Mouse (Mus musculus) ES-E14 (cell line): ENCODE results near the gene Polr2j. TPM values are rescaled to one million over a fixed set of nuclear protein-coding genes. Genes with fewer than 3 reads are reported as not detected.
"Not testable (repeated sequence)": the region's sequence is repeated elsewhere in the genome, so short reads cannot be mapped to it uniquely, and the experiment has no call there.

Experiments used
- DNase-seq: peaks from one replicate; pipeline ENCODE4 v3.0.0-alpha.2; 2013; ENCODE audit warnings: low read depth, low spot score
- H3K27ac ChIP-seq: 2 replicates; pipeline ENCODE4 v1.5.1; 2012; ENCODE audit warnings: low read depth, mild to moderate bottlenecking, low read length, moderate library complexity, mixed read lengths; ENCODE audit not compliant: poor library complexity, insufficient read depth, severe bottlenecking
- H3K36me3 ChIP-seq: 2 replicates; pipeline ENCODE4 v1.6.1; 2012; ENCODE audit warnings: mild to moderate bottlenecking, low read length, moderate library complexity, mixed read lengths; ENCODE audit not compliant: control insufficient read depth, poor library complexity, insufficient read depth, severe bottlenecking
- H3K4me1 ChIP-seq, 2 experiments: fragments of 150-350 bp in 1 of 2; sonication (generic) in 1 of 2; 2 replicates each; pipeline ENCODE4 v1.6.1; 2012; ENCODE audit warnings: low read length in 2 of 2, mild to moderate bottlenecking in 1 of 2, mixed read lengths in 1 of 2; ENCODE audit not compliant: control insufficient read depth in 2 of 2, insufficient read depth in 2 of 2, poor library complexity in 1 of 2
- H3K4me3 ChIP-seq, 2 experiments: fragments of 150-350 bp in 1 of 2; sonication (generic) in 1 of 2; 2 replicates each; pipeline ENCODE4 v1.5.1; 2012; ENCODE audit warnings: low read length in 2 of 2, low read depth in 1 of 2, mild to moderate bottlenecking in 1 of 2, mixed read lengths in 1 of 2; ENCODE audit not compliant: insufficient read depth in 1 of 2, poor library complexity in 1 of 2, severe bottlenecking in 1 of 2
- H3K9ac ChIP-seq: 2 replicates; pipeline ENCODE4 v1.6.1; 2012; ENCODE audit warnings: low read depth, mild to moderate bottlenecking, low read length, mixed read lengths; ENCODE audit not compliant: poor library complexity, insufficient read depth, severe bottlenecking
- H3K9me3 ChIP-seq: fragments of 150-350 bp; sonication (generic); 2 replicates; pipeline ENCODE4 v1.6.1; 2012; ENCODE audit warnings: low read depth, mild to moderate bottlenecking, low read length; ENCODE audit not compliant: control insufficient read depth, insufficient read depth
- CHD2 ChIP-seq: IDR thresholded peaks from 2 replicates; pipeline ENCODE4 v1.6.1; 2014; ENCODE audit warnings: mild to moderate bottlenecking, low read depth, low read length, inconsistent platforms
- HCFC1 ChIP-seq: IDR thresholded peaks from 2 replicates; pipeline ENCODE4 v1.6.1; 2012; ENCODE audit warnings: low read length, inconsistent platforms, borderline replicate concordance; ENCODE audit not compliant: insufficient read depth
- MAFK ChIP-seq: IDR thresholded peaks from 2 replicates; pipeline ENCODE4 v1.6.1; 2014; ENCODE audit warnings: mild to moderate bottlenecking, low read depth, low read length, inconsistent platforms; ENCODE audit not compliant: insufficient read depth
- ZNF384 ChIP-seq: IDR thresholded peaks from 2 replicates; pipeline ENCODE4 v1.6.1; 2012; ENCODE audit warnings: low read depth, low read length, inconsistent platforms
- in situ Hi-C, 2 experiments: fragments of 600-800 bp; cut with MboI; formaldehyde crosslinking; loops; one replicate each; pipeline ENCODE4 v1.15.1; 2025; ENCODE audit warnings: low sequenced_read_pairs in 2 of 2, inconsistent platforms in 1 of 2; ENCODE audit not compliant: unreplicated experiment in 2 of 2
- total RNA-seq: library from RNA; depleted of rRNA; stranded (reverse); fragments of 300-350 nt; gene quantifications from 2 replicates; pipeline ENCODE4 v1.2.3, GENCODE M21; 2012

The Polr2j gene
- total RNA-seq, 1 experiment = 195 TPM

GRCm38 (mm10) chr5:136102099-136102820 is 14.2 kb upstream of the Polr2j start:
- in situ Hi-C loops = no loop called here

GRCm38 (mm10) chr5:136104511-136104910 is 11.9 kb upstream of the Polr2j start:
- Histone ChIP-seq H3K27ac (no peak overlapping the region), H3K9ac (no peak overlapping the region), H3K9me3 (no peaks in the 10 kb centered on the region), H3K4me3 (no peak overlapping the region), H3K36me3 (no peaks in the 10 kb centered on the region), H3K4me1 (peaks cover 0 to 37% of the 10 kb centered on the region in 2 experiments; a peak in 2 of 4 replicates)
- peak; percentile 58; the same call in 1 of the 2 replicates for TF ChIP-seq HCFC1
- no peak for TF ChIP-seq MAFK
- TF ChIP-seq ZNF384 = 0 out of 2 replicates have a peak, but pooled peaks have one; percentile 26
- in situ Hi-C loops = no loop called here
- peak; percentile 94 for DNase-seq

More at GRCm38 (mm10) chr5:136102099-136102820, 14.2 kb upstream of the Polr2j start:
- Histone ChIP-seq H3K36me3 (no peaks in the 10 kb centered on the region), H3K4me3 (peak overlapping the region; percentile 8 to 56; a peak in 3 of 4 replicates), H3K27ac (no peak overlapping the region), H3K4me1 (peaks cover 0 to 34% of the 10 kb centered on the region in 2 experiments; a peak in 3 of 4 replicates), H3K9me3 (no peaks in the 10 kb centered on the region), H3K9ac (peak overlapping the region; percentile 73)
- TF ChIP-seq ZNF384 = peak; percentile 26; the same call in 1 of the 2 replicates
- TF ChIP-seq MAFK = peak; percentile 75; the same call in 1 of the 2 replicates
- TF ChIP-seq CHD2 = no peak
- TF ChIP-seq HCFC1 = peak; percentile 43; the same call in 1 of the 2 replicates
- DNase-seq = peak; percentile 79

DNA sequence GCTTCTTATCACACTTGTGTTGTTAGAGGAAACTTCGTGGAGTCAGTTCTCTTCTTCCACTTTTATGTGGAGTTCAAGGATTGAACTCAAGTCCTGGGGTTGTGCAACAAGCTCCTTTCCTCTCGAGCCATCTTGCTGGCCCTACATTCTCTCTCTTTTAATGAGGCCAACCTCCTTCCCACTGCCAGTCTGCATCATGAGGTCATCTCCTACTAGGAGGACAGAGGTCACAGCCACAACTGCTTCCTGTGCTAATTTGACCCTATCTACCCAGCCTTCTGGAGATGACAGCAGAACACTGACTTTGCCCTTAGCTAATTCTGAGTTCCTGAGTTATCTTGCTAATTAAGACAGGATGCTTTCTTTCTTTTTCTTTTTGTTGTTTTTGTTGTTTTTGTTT is 7.9 kb upstream of the Polr2j start:
- Histone ChIP-seq H3K4me1 (peaks cover 3 to 22% of the 10 kb centered on the region in 2 experiments; a peak in 2 of 4 replicates), H3K4me3 (no peak overlapping the region), H3K36me3 (no peaks in the 10 kb centered on the region), H3K27ac (no peak overlapping the region), H3K9ac (no peak overlapping the region), H3K9me3 (no peaks in the 10 kb centered on the region)
- in situ Hi-C loops = no loop called here
- no peak for DNase-seq
- no peak for TF ChIP-seq ZNF384

DNA sequence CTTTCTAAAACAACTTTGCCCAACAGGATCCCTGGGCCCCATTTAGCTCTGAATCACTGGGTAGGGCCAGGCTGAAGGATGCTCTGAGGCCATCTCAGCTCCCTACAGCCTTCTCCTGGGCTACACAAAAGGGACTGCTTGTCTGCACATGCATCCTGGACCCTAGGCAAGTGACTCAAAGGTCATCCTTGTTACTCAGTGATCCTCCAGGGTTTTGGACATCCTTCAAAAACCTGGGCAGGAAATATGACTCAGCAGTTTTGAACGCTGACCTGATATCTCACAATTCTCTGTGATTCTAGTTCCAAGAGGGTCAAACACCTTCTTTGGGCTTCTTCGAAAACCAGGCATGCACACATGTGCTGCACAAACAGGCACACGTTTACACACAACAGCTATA is 7.4 kb upstream of the Polr2j start:
- TF ChIP-seq ZNF384 = no peak
- peak; percentile 81 for TF ChIP-seq MAFK
- Histone ChIP-seq H3K4me3 (no peak overlapping the region), H3K9ac (no peak overlapping the region), H3K4me1 (peaks cover 3 to 18% of the 10 kb centered on the region in 2 experiments; a peak in 2 of 4 replicates), H3K36me3 (no peaks in the 10 kb centered on the region), H3K9me3 (no peaks in the 10 kb centered on the region), H3K27ac (no peak overlapping the region)
- in situ Hi-C loops = no loop called here
- no peak for DNase-seq

GRCm38 (mm10) chr5:136113546-136113945 is 2.9 kb upstream of the Polr2j start:
- in situ Hi-C loops = not testable (repeated sequence)

More at GRCm38 (mm10) chr5:136113546-136113945, 2.9 kb upstream of the Polr2j start:
- H3K36me3 ChIP-seq, H3K27ac ChIP-seq, H3K4me3 ChIP-seq, H3K9me3 ChIP-seq, H3K9ac ChIP-seq: not testable (repeated sequence)
- peak; percentile 61 for DNase-seq
- H3K4me1 ChIP-seq = peaks cover 4 to 21% of the 10 kb centered on the region in 2 experiments; a peak in 3 of 4 replicates
